Mouse (Mus musculus): ENCODE measurements around the gene Mettl26.

DNA sequence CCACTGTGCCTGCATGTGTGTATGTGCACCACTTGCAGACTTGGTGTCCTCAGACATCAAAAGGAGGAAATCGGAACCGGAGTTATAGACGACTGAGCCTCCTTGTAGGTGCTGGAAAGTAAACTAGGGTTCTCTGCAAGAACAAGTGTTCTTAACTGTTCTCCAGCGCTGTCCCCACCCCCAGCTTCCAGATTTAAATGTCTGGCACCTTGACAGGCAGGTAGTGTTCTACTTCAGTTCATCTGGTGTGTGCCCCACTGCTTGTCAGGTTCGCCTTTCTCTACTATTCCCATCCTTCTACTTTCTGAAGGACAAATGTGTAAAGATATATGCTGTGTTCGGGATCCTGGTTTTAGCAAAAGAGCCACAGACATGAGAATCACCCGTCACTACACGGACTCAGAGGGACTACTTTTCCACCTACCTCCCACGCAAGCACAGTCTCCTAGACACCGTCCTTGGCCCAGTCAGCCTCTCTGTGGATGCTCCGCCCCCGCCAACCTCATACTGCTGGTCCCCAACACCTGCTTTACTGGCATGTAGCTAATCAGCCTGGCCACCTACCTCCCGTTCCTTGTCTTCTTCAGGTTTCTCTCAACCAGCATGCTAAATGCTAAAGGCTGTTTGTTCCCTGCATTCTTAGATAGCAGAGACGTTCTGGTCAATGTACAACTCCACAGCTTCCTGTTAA is 38.5 kb downstream of the Mettl26 start:
- TF ChIP-seq CTCF (IDR thresholded peaks at IDR 0.05): no peak
- TF ChIP-seq EP300 (IDR thresholded peaks at IDR 0.05): no peak

Measured in lung, postnatal 0 days (tissue).